Mouse (Mus musculus): ENCODE data around the gene Sgms1. TPM values are rescaled to one million over a fixed set of nuclear protein-coding genes. Genes with fewer than 3 reads are reported as not detected.

Gene Sgms1
- total RNA-seq, 2 experiments from 2014 or later: 44.9 to 48.3 TPM

- no peak for ATAC-seq (ENCODE audit: poor library complexity, severe bottlenecking)
Measured at GRCm38 (mm10) chr19:32386556-32387402, 2.7 kb downstream of the Sgms1 start.

- no peak for ATAC-seq (ENCODE audit: poor library complexity, severe bottlenecking)
Measured at GRCm38 (mm10) chr19:32383738-32384137, 5.8 kb downstream of the Sgms1 start.

- no peak for ATAC-seq (ENCODE audit: poor library complexity, severe bottlenecking)
Measured at GRCm38 (mm10) chr19:32381511-32381961, 8.0 kb downstream of the Sgms1 start.

- ATAC-seq (ENCODE audit: poor library complexity, severe bottlenecking): no peak
Measured at GRCm38 (mm10) chr19:32380748-32381147, 8.8 kb downstream of the Sgms1 start.

GRCm38 (mm10) chr19:32379239-32379920, 10.1 kb downstream of the Sgms1 start:
- peak; percentile 90 for ATAC-seq (ENCODE audit: poor library complexity, severe bottlenecking)

- no peak for ATAC-seq (ENCODE audit: poor library complexity, severe bottlenecking)
Measured at GRCm38 (mm10) chr19:32378581-32378980, 10.9 kb downstream of the Sgms1 start.

- no peak for ATAC-seq (ENCODE audit: poor library complexity, severe bottlenecking)
Measured at GRCm38 (mm10) chr19:32377701-32378325, 11.7 kb downstream of the Sgms1 start.

- no peak for ATAC-seq (ENCODE audit: poor library complexity, severe bottlenecking)
Measured at GRCm38 (mm10) chr19:32376886-32377535, 12.5 kb downstream of the Sgms1 start.

- ATAC-seq (ENCODE audit: poor library complexity, severe bottlenecking): no peak
Measured at GRCm38 (mm10) chr19:32376054-32376453, 13.5 kb downstream of the Sgms1 start.

- ATAC-seq (ENCODE audit: poor library complexity, severe bottlenecking): no peak
Measured at GRCm38 (mm10) chr19:32375473-32375985, 14.0 kb downstream of the Sgms1 start.

- no peak for ATAC-seq (ENCODE audit: poor library complexity, severe bottlenecking)
Measured at GRCm38 (mm10) chr19:32374751-32375150, 14.8 kb downstream of the Sgms1 start.

- ATAC-seq (ENCODE audit: poor library complexity, severe bottlenecking): no peak
Measured at GRCm38 (mm10) chr19:32373865-32374655, 15.5 kb downstream of the Sgms1 start.

GRCm38 (mm10) chr19:32372373-32372772, 17.1 kb downstream of the Sgms1 start:
- no peak for ATAC-seq (ENCODE audit: poor library complexity, severe bottlenecking)

- ATAC-seq (ENCODE audit: poor library complexity, severe bottlenecking): no peak
Measured at GRCm38 (mm10) chr19:32367333-32367732, 22.2 kb downstream of the Sgms1 start.

GRCm38 (mm10) chr19:32366406-32366805, 23.1 kb downstream of the Sgms1 start:
- ATAC-seq (ENCODE audit: poor library complexity, severe bottlenecking): no peak

GRCm38 (mm10) chr19:32365111-32365510, 24.4 kb downstream of the Sgms1 start:
- ATAC-seq (ENCODE audit: poor library complexity, severe bottlenecking): no peak

GRCm38 (mm10) chr19:32363587-32363986, 25.9 kb downstream of the Sgms1 start:
- ATAC-seq (ENCODE audit: poor library complexity, severe bottlenecking): no peak

- no peak for ATAC-seq (ENCODE audit: poor library complexity, severe bottlenecking)
Measured at GRCm38 (mm10) chr19:32362520-32362919, 27.0 kb downstream of the Sgms1 start.

- ATAC-seq (ENCODE audit: poor library complexity, severe bottlenecking): peak; percentile 80
Measured at GRCm38 (mm10) chr19:32360989-32361698, 28.4 kb downstream of the Sgms1 start.

Data from megakaryocyte, adult 5-6 weeks (primary cell).